Mouse (Mus musculus): Measurements from ENCODE around the gene Hmx1.

Gene Hmx1

GRCm38 (mm10) chr5:35388491-35389111, at the start of gene Hmx1:
Gene Hmx1, plus strand, starts transcription at chr5:35389108.
- DNase-seq (ENCODE audit: extremely low read depth, low read depth, low spot score): no peak

DNA sequence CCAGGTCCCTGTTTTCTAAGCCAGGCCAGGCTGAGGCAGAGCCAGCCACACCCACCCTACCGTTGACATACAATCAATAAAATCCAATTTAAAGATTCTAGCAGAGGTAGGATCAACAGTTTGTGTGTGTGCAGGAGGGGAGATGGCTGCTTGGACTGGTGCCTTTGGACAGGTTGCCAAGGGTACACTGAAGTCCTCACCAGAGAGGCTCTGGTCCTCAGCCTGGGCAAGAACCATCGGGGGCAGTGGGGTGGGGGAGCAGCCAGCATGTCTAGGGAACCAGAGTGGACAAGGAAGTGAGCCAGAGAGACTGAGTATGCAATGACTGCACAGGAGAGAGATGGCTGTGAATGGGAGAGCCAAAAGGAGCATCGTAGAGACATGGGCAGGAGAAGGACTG, 43.8 kb upstream of the Hmx1 start:
- no peak for DNase-seq (ENCODE audit: extremely low read depth, low read depth, low spot score)

GRCm38 (mm10) chr5:35348794-35349193, 40.1 kb upstream of the Hmx1 start:
- no peak for DNase-seq (ENCODE audit: extremely low read depth, low read depth, low spot score)

DNA sequence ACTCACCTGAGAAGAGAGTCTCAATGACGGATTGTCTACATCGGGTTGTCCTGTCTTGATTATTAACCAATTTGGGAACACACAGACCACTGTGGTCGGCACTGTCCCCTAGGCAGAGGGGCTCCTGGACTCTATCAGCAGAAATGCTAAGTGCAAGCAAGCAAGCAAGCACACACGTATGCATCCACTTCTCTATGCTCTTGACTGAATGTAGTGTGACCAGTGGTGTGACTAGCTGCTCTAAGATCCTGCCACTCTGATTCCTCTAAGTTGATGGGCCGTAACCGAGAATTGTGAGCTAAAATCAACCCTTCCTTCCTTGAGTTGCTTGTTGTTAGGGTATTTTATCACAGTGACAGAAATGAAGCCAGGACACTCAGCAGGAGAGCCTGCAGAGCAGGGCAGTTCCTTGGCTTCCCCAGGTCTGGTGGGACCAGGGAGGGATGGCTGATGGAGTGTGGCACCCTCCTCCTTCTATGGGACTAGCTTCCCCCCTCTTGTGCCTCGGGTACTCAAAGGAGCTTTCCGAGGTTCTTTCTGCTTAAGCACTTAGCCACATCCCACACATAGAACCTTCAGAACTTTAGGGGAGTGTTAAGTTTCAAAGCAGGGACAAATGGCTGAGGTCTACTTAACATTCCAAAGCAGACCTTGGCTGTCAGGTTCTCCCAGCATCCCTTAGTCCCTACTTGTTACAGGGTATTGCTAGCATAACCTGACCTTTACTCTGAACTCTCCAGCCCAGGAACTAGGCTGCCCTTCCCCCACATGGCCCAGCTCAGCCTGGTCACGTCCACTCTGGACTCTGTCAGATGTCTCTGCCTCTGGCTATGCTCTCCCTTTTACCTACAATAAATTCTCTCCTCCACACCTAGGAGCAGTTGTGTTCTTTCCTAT, 31.1 kb upstream of the Hmx1 start:
- no peak for DNase-seq (ENCODE audit: extremely low read depth, low read depth, low spot score)

- DNase-seq (ENCODE audit: extremely low read depth, low read depth, low spot score): peak; percentile 5
These were observed 27.2 kb upstream of the Hmx1 start for GRCm38 (mm10) chr5:35361570-35362284.

GRCm38 (mm10) chr5:35366241-35367032, 22.5 kb upstream of the Hmx1 start:
- no peak for DNase-seq (ENCODE audit: extremely low read depth, low read depth, low spot score)

DNA sequence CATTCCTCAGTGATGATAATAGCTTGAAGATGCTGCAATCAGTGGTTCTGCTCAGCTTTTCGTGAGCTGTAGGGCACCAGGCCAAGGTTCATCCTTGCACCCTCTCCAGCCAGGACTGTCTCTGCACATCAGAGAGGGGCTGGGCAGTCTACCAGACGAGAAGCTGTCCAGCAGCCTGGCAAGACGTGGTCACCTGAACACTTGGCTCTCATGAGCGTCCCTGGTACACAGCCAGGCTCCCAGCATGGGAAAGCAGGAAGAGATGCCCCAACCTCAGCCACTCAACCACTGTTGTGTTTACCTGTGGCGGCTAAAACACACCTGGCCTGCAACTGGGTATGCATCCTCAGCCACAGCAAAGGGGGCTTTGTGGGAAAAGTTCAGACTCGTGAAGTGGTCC, 20.0 kb upstream of the Hmx1 start:
- DNase-seq (ENCODE audit: extremely low read depth, low read depth, low spot score): no peak

- DNase-seq (ENCODE audit: extremely low read depth, low read depth, low spot score): no peak
These were observed 9.8 kb upstream of the Hmx1 start for GRCm38 (mm10) chr5:35379066-35379465.

DNA sequence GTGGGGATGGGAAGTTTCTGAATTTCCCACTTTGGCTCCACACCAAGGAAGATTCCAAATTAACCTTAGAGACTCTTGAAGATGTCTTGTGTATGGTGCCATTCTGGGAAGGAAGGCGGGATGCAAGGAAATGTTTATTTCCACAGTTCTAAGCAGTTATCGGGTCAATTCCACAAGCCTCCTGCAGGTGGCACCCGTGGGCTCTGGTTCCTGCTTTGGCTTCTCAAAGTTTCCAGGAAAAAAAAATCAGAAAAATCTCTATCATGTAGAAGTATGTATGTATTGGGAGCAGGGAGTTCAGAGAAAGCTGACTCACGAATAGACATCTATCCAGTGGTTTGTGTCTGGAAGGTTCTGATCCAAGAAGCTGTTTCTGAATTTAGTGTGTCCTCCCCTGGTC, 9.1 kb upstream of the Hmx1 start:
- DNase-seq (ENCODE audit: extremely low read depth, low read depth, low spot score): no peak

GRCm38 (mm10) chr5:35387834-35388490, 946 bp upstream of the Hmx1 start:
- no peak for DNase-seq (ENCODE audit: extremely low read depth, low read depth, low spot score)

DNA sequence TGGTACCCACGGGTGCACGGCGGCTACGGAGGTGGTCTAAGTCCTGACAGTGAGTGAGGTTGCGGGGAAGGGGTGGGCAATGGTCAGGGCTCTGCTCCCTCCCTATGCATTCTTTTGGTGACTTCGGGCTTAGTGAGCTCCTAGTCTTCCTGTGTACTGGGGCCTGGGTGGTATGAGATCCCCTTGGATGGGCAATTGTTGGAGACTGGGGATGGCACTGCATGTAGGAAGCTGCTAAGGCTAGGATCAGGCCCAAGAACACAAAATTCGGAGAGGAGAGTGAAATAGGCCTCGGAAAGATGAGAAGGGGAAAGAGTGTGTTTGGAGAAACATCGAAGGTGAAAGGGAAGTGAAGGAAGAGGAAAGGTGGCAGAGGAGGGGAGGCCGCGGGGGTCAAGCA, 533 bp downstream of the Hmx1 start:
- no peak for DNase-seq (ENCODE audit: extremely low read depth, low read depth, low spot score)

DNA sequence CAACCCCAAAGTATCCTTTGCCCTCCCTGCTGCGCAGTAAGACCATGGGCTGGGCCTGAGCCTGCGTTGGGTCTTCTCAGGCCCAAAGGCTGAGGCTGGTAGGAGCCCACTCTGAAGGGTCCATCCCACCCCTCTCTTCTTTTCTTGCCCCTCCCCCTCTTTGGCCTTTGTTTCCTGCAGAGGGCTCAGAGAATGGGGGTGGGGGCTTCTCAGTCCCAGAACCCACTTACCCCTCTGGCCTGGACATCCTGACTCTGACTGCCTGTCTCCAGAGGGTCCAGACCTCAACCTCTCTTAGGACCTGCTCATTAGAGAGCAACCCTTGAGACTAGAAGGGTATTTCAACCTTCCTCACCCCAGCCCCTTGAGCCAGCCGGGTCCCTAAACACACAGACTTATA, 1.0 kb downstream of the Hmx1 start:
- no peak for DNase-seq (ENCODE audit: extremely low read depth, low read depth, low spot score)

DNA sequence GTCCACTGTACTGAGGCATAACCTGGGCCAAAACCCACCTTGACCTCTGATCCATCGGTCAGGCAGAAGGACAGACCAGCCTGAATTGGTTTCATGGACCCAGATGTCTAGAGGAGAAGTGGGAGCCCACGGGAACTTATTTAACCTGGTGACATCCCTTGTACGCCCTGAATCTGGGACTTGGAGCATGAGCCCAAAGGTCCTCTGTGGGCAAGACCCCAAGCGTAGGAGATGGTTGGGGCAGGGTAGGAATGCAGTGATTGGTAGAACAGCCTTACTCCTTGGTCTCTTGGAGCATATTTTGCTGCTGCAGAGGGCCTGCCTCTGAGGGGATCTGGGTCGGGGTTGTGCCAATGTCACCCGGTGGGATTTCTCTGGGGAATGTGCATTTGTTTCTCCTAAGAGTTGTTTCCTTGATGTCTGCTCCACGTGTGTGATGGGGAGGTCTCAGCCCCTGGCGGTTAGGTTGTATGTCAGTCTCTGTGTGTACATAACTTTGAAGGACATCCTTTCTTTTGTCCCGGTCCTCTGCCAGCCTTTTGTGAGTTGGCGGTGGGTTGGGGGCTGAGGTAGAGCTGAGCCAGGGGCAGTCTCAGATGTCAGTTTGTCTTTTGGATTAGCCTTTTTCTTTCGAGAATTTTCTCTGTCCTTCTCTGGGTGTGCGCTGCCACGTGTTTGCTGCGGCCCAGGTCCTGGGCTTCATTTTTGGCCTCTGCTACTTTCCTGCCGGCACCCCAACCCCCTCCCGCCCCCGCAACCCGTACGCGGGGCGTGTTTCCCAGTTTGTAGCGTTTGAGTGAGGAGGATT, 2.1 kb downstream of the Hmx1 start:
- DNase-seq (ENCODE audit: extremely low read depth, low read depth, low spot score): no peak

- no peak for DNase-seq (ENCODE audit: extremely low read depth, low read depth, low spot score)
These were observed 2.9 kb downstream of the Hmx1 start for GRCm38 (mm10) chr5:35391656-35392333.

- DNase-seq (ENCODE audit: extremely low read depth, low read depth, low spot score): no peak
These were observed 3.4 kb downstream of the Hmx1 start for GRCm38 (mm10) chr5:35392334-35392695.

DNA sequence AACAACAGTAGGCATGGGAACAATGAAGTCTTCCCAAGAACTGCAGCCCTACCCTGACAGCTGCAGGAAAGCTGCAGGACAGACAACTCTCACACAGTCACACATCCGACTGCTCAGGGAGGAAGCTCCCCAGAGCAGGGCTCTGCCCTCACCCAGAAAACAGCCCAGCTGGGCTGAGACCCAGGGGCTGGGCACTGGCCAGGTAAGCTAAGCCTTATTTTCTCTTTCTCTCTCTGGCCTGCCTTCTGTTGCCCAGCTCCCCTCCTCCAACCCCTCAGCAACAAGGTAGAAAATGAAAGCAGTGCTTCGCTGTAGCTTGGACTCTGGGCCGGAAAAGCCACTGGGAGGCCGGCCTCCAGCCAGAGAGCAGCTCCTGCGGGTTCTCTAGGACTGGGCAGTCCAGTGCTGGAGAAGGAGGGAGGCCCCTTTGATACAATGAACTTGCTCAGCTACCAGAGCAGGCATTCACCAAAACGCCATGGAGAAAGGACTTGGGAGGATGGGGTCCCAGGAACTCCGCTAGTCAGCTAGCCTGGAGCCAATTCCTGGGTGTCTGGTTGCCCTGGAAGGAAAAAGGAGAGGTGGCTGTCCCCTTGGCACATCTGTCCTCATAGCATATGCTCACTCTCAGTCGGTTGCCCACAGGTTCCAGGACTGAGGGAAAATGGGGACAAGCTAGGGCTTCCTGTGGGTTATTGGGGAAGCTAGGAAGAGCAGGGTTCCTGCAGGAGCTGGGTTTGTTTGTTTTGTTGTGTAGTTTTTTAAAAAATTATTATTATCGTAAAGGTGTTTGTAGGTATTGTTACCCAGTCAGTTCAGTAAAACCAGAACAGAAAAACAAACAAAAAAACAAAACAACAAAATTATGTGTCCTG, 6.9 kb downstream of the Hmx1 start:
- DNase-seq (ENCODE audit: extremely low read depth, low read depth, low spot score): no peak

DNA sequence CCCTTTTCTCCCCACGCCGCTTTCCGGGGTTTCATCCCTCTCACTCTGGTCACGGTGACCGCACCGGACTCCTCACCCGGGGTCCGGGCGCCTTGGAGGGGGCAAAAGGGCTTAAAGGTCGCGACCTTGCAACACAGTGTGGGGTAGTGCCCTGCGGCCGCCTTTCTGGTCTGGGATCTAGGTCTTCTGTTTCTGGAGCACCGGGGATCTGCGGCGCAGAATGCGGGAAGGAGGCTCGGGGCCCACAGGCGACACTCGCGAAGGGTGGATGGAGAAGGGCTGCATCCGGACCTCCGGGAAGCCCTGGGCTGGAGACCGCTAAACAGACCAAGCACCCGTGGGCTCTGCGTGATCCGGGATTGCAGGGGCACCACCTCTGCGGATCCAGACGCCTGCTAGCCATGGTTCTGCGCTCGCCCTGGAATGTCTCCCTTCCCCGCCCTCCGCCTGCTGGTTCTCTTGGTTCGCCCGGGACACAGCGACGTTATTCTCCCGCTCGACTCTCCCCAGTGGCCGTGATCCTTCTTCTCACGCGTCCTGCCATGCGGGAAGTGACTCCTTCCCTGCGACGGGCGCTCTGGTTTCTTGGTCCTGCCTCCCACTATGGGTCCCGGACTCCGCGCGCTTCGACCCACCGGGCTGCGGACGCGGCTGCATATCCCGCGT, 8.2 kb downstream of the Hmx1 start:
- DNase-seq (ENCODE audit: extremely low read depth, low read depth, low spot score): no peak
